Comparison of ENCODE assay signal across 8 mouse cellular contexts in the genomic region with DNA sequence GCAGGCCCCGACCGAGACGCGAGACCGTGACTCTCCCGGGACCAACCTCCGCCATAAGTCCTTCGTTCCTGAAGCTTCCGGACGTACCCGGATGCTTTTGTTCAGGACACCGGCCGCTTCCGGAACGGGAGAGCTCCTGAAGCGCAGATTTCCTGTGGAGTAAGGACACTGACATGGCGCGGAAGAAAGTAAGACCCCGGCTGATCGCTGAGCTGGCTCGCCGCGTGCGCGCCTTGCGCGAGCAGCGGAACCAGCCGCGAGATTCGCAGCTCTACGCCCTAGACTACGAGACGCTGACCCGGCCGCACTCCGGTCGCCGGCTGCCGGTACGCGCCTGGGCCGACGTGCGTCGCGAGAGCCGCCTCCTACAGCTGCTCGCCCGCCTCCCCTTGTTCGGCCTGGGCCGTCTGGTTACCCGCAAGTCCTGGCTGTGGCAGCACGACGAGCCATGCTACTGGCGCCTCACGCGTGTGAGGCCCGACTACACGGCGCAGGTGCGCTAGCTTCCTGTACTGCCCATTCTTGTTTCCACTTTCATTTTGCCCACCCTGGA. TPM values are rescaled to one million over a fixed set of nuclear protein-coding genes. Genes with fewer than 3 reads are reported as not detected.
A peak's percentile ranks its signal among the peaks of the same experiment; 100 is the strongest.
DNase-seq lines count a peak whose midpoint lies in the region; ATAC-seq and TF ChIP-seq lines count a peak whose summit lies in the region.

Eme2 (minus strand) TSS at position 93 of the 553 bp plus-strand sequence.
Mrps34 (plus strand) TSS at position 122 of the 553 bp plus-strand sequence.

- no peaks in the 10 kb centered on the region for H3K27me3 ChIP-seq in embryonic facial prominence, embryonic 14.5 days (replicated peaks; ENCODE audit: control insufficient read depth, insufficient read depth, low read length)
- H3K27me3 ChIP-seq in heart, adult 2 months (ENCODE audit: control insufficient read depth, insufficient read depth, low read length), result no peaks in the 10 kb centered on the region
- H3K27me3 ChIP-seq in kidney, adult 2 months (replicated peaks; ENCODE audit: control insufficient read depth, insufficient read depth, low read length), result no peaks in the 10 kb centered on the region
- H3K27me3 ChIP-seq in limb, embryonic 14.5 days (ENCODE audit: control insufficient read depth, insufficient read depth, low read length), result no peaks in the 10 kb centered on the region
- no peaks in the 10 kb centered on the region for H3K27me3 ChIP-seq in midbrain, embryonic 16.5 days (ENCODE audit: control insufficient read depth, insufficient read depth, low read depth, low read length)
- H3K27me3 ChIP-seq in spleen, adult 2 months (ENCODE audit: control insufficient read depth, insufficient read depth, low read length), result no peaks in the 10 kb centered on the region

- no peaks in the 10 kb centered on the region for H3K79me2 ChIP-seq in heart, adult 2 months (replicated peaks; ENCODE audit: control insufficient read depth, insufficient read depth, low read length)

- no peaks in the 10 kb centered on the region for H3K9me3 ChIP-seq in embryonic facial prominence, embryonic 14.5 days (ENCODE audit: control insufficient read depth, low read length)
- H3K9me3 ChIP-seq in limb, embryonic 14.5 days (ENCODE audit: control insufficient read depth, low read length), result no peaks in the 10 kb centered on the region
- H3K9me3 ChIP-seq in midbrain, embryonic 16.5 days (replicated peaks; ENCODE audit: control insufficient read depth, low read length, poor library complexity, severe bottlenecking), result no peaks in the 10 kb centered on the region

- peak; percentile 90 for DNase-seq in A20 (ENCODE audit: low read depth, low spot score)
- DNase-seq in adrenal gland, postnatal 4 days (ENCODE audit: low spot score in 2 of 2), result peak; percentile 56 to 74
- DNase-seq in embryonic facial prominence, embryonic 14.5 days (ENCODE audit: low spot score), result peak; percentile 93
- DNase-seq in heart, adult 2 months, result peak; percentile 86 to 88
- peak; percentile 92 for DNase-seq in kidney, adult 2 months
- peak; percentile 83 for DNase-seq in limb, embryonic 14.5 days (ENCODE audit: low spot score)
- DNase-seq in spleen, adult 2 months (ENCODE audit: low read depth in 1 of 2, low spot score in 2 of 2), result peak; percentile 49 to 54

- WGBS in embryonic facial prominence, embryonic 14.5 days, result under 1% methylated on average over 32 of the region's 62 CpGs
- under 1% methylated on average over 62 of the region's 62 CpGs for WGBS in heart, adult 2 months
- under 1% methylated on average over 62 of the region's 62 CpGs for WGBS in kidney, adult 2 months
- WGBS in limb, embryonic 14.5 days, result under 1% methylated on average over 52 of the region's 62 CpGs
- WGBS in midbrain, embryonic 16.5 days, result under 1% methylated on average over 62 of the region's 62 CpGs
- under 1% methylated on average over 62 of the region's 62 CpGs for WGBS in spleen, adult 2 months

- TF ChIP-seq CTCF in heart, adult 2 months (IDR thresholded peaks at IDR 0.05), result no peak
- TF ChIP-seq CTCF in kidney, adult 2 months (conservative IDR thresholded peaks at IDR 0.05; ENCODE audit: insufficient read depth, insufficient read length, low read depth, low read length), result no peak
- TF ChIP-seq CTCF in spleen, adult 2 months (IDR thresholded peaks at IDR 0.05; ENCODE audit: extremely low read depth, insufficient read depth, insufficient read length, insufficient replicate concordance), result no peak

- peak within 1 kb of the TSS; percentile 83 for H3K4me3 ChIP-seq in embryonic facial prominence, embryonic 14.5 days (ENCODE audit: low read depth, low read length)
- H3K4me3 ChIP-seq in heart, adult 2 months, result peak within 1 kb of the TSS; percentile 93
- H3K4me3 ChIP-seq in kidney, adult 2 months (ENCODE audit: insufficient read depth, low read depth, low read length), result peak within 1 kb of the TSS; percentile 87
- H3K4me3 ChIP-seq in limb, embryonic 14.5 days (replicated peaks; ENCODE audit: low read length), result peak within 1 kb of the TSS; percentile 70
- H3K4me3 ChIP-seq in midbrain, embryonic 16.5 days (ENCODE audit: low read depth, low read length), result peak within 1 kb of the TSS; percentile 86
- H3K4me3 ChIP-seq in spleen, adult 2 months (ENCODE audit: extremely low read depth, insufficient read depth, insufficient read length), result peak within 1 kb of the TSS; percentile 86

- peak; percentile 82 for TF ChIP-seq POLR2A in heart, adult 2 months (IDR thresholded peaks at IDR 0.05; ENCODE audit: insufficient read depth, low read depth, low read length)
- peak; percentile 66 for TF ChIP-seq POLR2A in kidney, adult 2 months (IDR thresholded peaks at IDR 0.05; ENCODE audit: low read depth, low read length)
- no peak for TF ChIP-seq POLR2A in limb, embryonic 14.5 days (IDR thresholded peaks at IDR 0.05; ENCODE audit: borderline replicate concordance, extremely low read depth, insufficient read depth, insufficient read length)
- peak; percentile 27; the same call in 1 of the 2 replicates for TF ChIP-seq POLR2A in spleen, adult 2 months (IDR thresholded peaks at IDR 0.05; ENCODE audit: low read depth, low read length)

- peak within 1 kb of the TSS; percentile 76 for H3K27ac ChIP-seq in embryonic facial prominence, embryonic 14.5 days (replicated peaks; ENCODE audit: low read depth, low read length)
- H3K27ac ChIP-seq in heart, adult 2 months, result peak within 1 kb of the TSS; percentile 92
- peak within 1 kb of the TSS; percentile 79 for H3K27ac ChIP-seq in kidney, adult 2 months (ENCODE audit: insufficient read depth, low read depth, low read length)
- peak within 1 kb of the TSS; percentile 68 for H3K27ac ChIP-seq in limb, embryonic 14.5 days (replicated peaks; ENCODE audit: low read depth, low read length)
- peak within 1 kb of the TSS; percentile 84 for H3K27ac ChIP-seq in midbrain, embryonic 16.5 days (ENCODE audit: low read length)
- H3K27ac ChIP-seq in spleen, adult 2 months (ENCODE audit: insufficient read depth, low read length), result peak within 1 kb of the TSS; percentile 91

- peak within 1 kb of the TSS; percentile 90 for H3K4me2 ChIP-seq in embryonic facial prominence, embryonic 14.5 days (ENCODE audit: low read depth, low read length)
- H3K4me2 ChIP-seq in limb, embryonic 14.5 days (replicated peaks; ENCODE audit: low read depth, low read length, severe bottlenecking), result peak within 1 kb of the TSS; percentile 98
- peak within 1 kb of the TSS; percentile 97 for H3K4me2 ChIP-seq in midbrain, embryonic 16.5 days (ENCODE audit: low read length)

- H3K9ac ChIP-seq in embryonic facial prominence, embryonic 14.5 days (ENCODE audit: low read depth, low read length), result peak within 1 kb of the TSS; percentile 90
- peak within 1 kb of the TSS; percentile 94 for H3K9ac ChIP-seq in heart, adult 2 months (ENCODE audit: low read depth, low read length)
- H3K9ac ChIP-seq in limb, embryonic 14.5 days (ENCODE audit: low read depth, low read length, severe bottlenecking), result peak within 1 kb of the TSS; percentile 86
- H3K9ac ChIP-seq in midbrain, embryonic 16.5 days (ENCODE audit: low read depth, low read length), result peak within 1 kb of the TSS; percentile 73

- intact Hi-C loops in heart, adult 2 months (cut with DNase I), result no loop called here

- peak; percentile 64 for ATAC-seq in embryonic facial prominence, embryonic 14.5 days (ENCODE audit: low read depth)
- peak; percentile 79 for ATAC-seq in limb, embryonic 14.5 days (ENCODE audit: low FRiP score, low read depth)
- ATAC-seq in midbrain, embryonic 16.5 days, result peak; percentile 40

- TF ChIP-seq EP300 in heart, adult 2 months (IDR thresholded peaks at IDR 0.05; ENCODE audit: insufficient read depth, low read depth, low read length), result peak; percentile 72; the same call in 1 of the 2 replicates

- H3K4me1 ChIP-seq in embryonic facial prominence, embryonic 14.5 days (ENCODE audit: control insufficient read depth, insufficient read depth, low read length), result peaks cover 10% of the 10 kb centered on the region
- H3K4me1 ChIP-seq in heart, adult 2 months (ENCODE audit: control insufficient read depth, insufficient read depth, low read length), result peaks cover 3% of the 10 kb centered on the region
- H3K4me1 ChIP-seq in kidney, adult 2 months (ENCODE audit: control insufficient read depth, insufficient read depth, low read length), result peaks cover 9% of the 10 kb centered on the region; the same call in 1 of the 2 replicates
- H3K4me1 ChIP-seq in limb, embryonic 14.5 days (ENCODE audit: control insufficient read depth, insufficient read depth, low read length), result peaks cover 22% of the 10 kb centered on the region
- peaks cover 32% of the 10 kb centered on the region for H3K4me1 ChIP-seq in midbrain, embryonic 16.5 days (ENCODE audit: control insufficient read depth, insufficient read depth, low read length)
- H3K4me1 ChIP-seq in spleen, adult 2 months (ENCODE audit: control insufficient read depth, insufficient read depth, insufficient read length), result peaks cover 14% of the 10 kb centered on the region

- peaks cover 62% of the 10 kb centered on the region for H3K36me3 ChIP-seq in embryonic facial prominence, embryonic 14.5 days (ENCODE audit: control insufficient read depth, insufficient read depth, low read length)
- H3K36me3 ChIP-seq in heart, adult 2 months (ENCODE audit: control insufficient read depth, insufficient read depth, low read length), result no peaks in the 10 kb centered on the region
- H3K36me3 ChIP-seq in kidney, adult 2 months (ENCODE audit: control insufficient read depth, insufficient read depth, low read length), result no peaks in the 10 kb centered on the region; the same call in none of the 2 replicates
- peaks cover 72% of the 10 kb centered on the region for H3K36me3 ChIP-seq in limb, embryonic 14.5 days (ENCODE audit: control insufficient read depth, insufficient read depth, low read length)
- peaks cover 41% of the 10 kb centered on the region for H3K36me3 ChIP-seq in midbrain, embryonic 16.5 days (ENCODE audit: control insufficient read depth, insufficient read depth, low read length)
- peaks cover 25% of the 10 kb centered on the region for H3K36me3 ChIP-seq in spleen, adult 2 months (ENCODE audit: control insufficient read depth, insufficient read depth, low read length)

RNA-seq across cellular contexts. Expression of gene Eme2, which starts in this region (rescaled TPM):
- 10 to 100 TPM; 63.5 to 66.9 TPM for total RNA-seq in adrenal gland, postnatal 4 days (2021)
- 23.0 and 24.9 TPM in 2 replicates for polyA plus RNA-seq in embryonic facial prominence, embryonic 14.5 days (2014; fragmentation: Nextera tagmentation; extraction: Ambion mirVana)
- 10 to 100 TPM; 16.9 to 18.3 TPM for total RNA-seq in heart, adult 2 months (2021)
- polyA plus RNA-seq in heart, adult 2 months (2012; rRNA removed), result 19.3 and 20.3 TPM in 2 replicates
- polyA plus RNA-seq in kidney, adult 2 months (2012; rRNA removed), result 32.2 and 40.7 TPM in 2 replicates
- polyA plus RNA-seq in limb, embryonic 14.5 days (2012; rRNA removed), result 39.1 and 43.9 TPM in 2 replicates
- 28.7 and 28.9 TPM in 2 replicates for polyA plus RNA-seq in limb, embryonic 14.5 days (2014; fragmentation: Nextera tagmentation; extraction: Ambion mirVana)
- polyA plus RNA-seq in midbrain, embryonic 16.5 days (2015; fragmentation: Nextera tagmentation; extraction: Ambion mirVana), result 28.6 and 28.8 TPM in 2 replicates
- polyA plus RNA-seq in spleen, adult 2 months (2012; rRNA removed), result 35.2 and 45.9 TPM in 2 replicates

RNA-seq across cellular contexts. Expression of gene Mrps34, which starts in this region (rescaled TPM):
- total RNA-seq in adrenal gland, postnatal 4 days (2021), result 100 to 1,000 TPM; 135 to 137 TPM
- 78.5 and 78.7 TPM in 2 replicates for polyA plus RNA-seq in embryonic facial prominence, embryonic 14.5 days (2014; fragmentation: Nextera tagmentation; extraction: Ambion mirVana)
- total RNA-seq in heart, adult 2 months (2021), result 100 to 1,000 TPM in 1 of 2 experiments, 10 to 100 TPM in 1; 95.6 to 102 TPM
- polyA plus RNA-seq in heart, adult 2 months (2012; rRNA removed), result 102 and 133 TPM in 2 replicates
- polyA plus RNA-seq in kidney, adult 2 months (2012; rRNA removed), result 162 and 199 TPM in 2 replicates
- 101 and 121 TPM in 2 replicates for polyA plus RNA-seq in limb, embryonic 14.5 days (2012; rRNA removed)
- polyA plus RNA-seq in limb, embryonic 14.5 days (2014; fragmentation: Nextera tagmentation; extraction: Ambion mirVana), result 82.1 and 82.7 TPM in 2 replicates
- 72.9 and 77.2 TPM in 2 replicates for polyA plus RNA-seq in midbrain, embryonic 16.5 days (2015; fragmentation: Nextera tagmentation; extraction: Ambion mirVana)
- polyA plus RNA-seq in spleen, adult 2 months (2012; rRNA removed), result 68.9 and 106 TPM in 2 replicates

Comparison
In these comparisons a context has a peak if more than half of its experiments do, and no peak if none do; other contexts are left out.
1. Peak in every context shown above with its lines: DNase-seq, ATAC-seq, H3K4me3 ChIP-seq and H3K27ac ChIP-seq.